ENCODE assay signal across 17 mouse cellular contexts in genomic region chr5:144713371-144713770, GRCm38 (mm10). TPM values are rescaled to one million over a fixed set of nuclear protein-coding genes. Genes with fewer than 3 reads are reported as not detected.
"Had no signal": no experiment of that assay in that cellular context is flagged by ENCODE, and none has a peak within 500 bp of the region (broad histone marks: within the 10 kb centered on the region; RNA-seq: fewer than 3 reads in every experiment).

No protein-coding gene starts in this region.

- DNase-seq: heart, postnatal 10 days; heart, postnatal 14 days; heart, postnatal 36 days; heart, postnatal 4 days; kidney, adult 11 months; kidney, adult 18-20 months; kidney, adult 2 months; kidney, adult 8-10 months; kidney, adult 9 months; kidney, postnatal 10 days; kidney, postnatal 14 days; kidney, postnatal 25 days; kidney, postnatal 36 days; kidney, postnatal 4 days; layer of hippocampus, adult 9-11 months; layer of hippocampus, postnatal 36 days had no signal

RNA-seq across cellular contexts. Expression of gene Tmem130, which starts 48.2 kb away (rescaled TPM):
- polyA plus RNA-seq: inflammation-experienced regulatory T-cells, adult 6 months had no signal
